Mouse (Mus musculus): ENCODE measurements around the gene Gm20517. TPM values are rescaled to one million over a fixed set of nuclear protein-coding genes. Genes with fewer than 3 reads are reported as not detected.

Gm20517 gene
- polyA plus RNA-seq, 1 experiment from 2014 or later: 2.2 TPM

DNA sequence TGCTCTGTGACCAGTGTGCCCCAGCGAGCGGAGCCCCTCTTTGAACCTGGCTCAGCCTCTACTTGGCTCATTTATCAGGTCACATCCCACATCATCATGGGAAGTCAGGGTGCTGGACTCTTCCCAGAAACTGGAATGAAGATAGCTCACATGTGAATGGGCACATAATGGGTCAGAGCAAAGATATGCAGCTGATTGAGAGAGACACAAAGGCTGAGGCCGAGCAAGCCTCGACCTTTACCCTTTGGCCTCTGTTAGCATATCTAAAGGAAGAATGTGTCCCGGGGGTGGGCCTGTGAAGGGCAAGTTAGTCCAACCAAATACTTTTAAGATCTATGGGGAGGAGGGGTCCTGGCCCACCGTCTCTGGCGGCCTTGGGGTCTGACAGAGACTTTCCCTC is 39.8 kb upstream of the Gm20517 start:
- Histone ChIP-seq H3K4me1 (ENCODE audit: control insufficient read depth in 2 of 2, insufficient read depth in 2 of 2, low read length in 2 of 2) (0 out of 4 replicates have a peak, but pooled peaks cover 0 to 3% of the 10 kb centered on the region in 2 experiments), H3K9ac (ENCODE audit: low read length) (no peak overlapping the region), H3K27me3 (ENCODE audit: control insufficient read depth, insufficient read depth, low read length) (no peaks in the 10 kb centered on the region), H3K4me3 (ENCODE audit: control insufficient read depth in 1 of 2, insufficient read depth in 1 of 2, low read depth in 1 of 2, low read length in 2 of 2) (no peak overlapping the region), H3K27ac (replicated peaks in 1 of 2; ENCODE audit: control insufficient read depth in 1 of 2, insufficient read depth in 1 of 2, low read depth in 2 of 2, low read length in 2 of 2) (no peak overlapping the region), H3K4me2 (ENCODE audit: low read length) (no peak overlapping the region), H3K9me3 (ENCODE audit: control insufficient read depth, low read length) (no peaks in the 10 kb centered on the region), H3K36me3 (ENCODE audit: control insufficient read depth, insufficient read depth, low read length) (no peaks in the 10 kb centered on the region)
- WGBS: 56% methylated on average over 7 of the region's 7 CpGs
- ATAC-seq (ENCODE audit: insufficient number of reproducible peaks, insufficient read depth, low FRiP score, low read depth): no peak

GRCm38 (mm10) chr17:47572436-47572835 is 39.0 kb upstream of the Gm20517 start:
- Histone ChIP-seq H3K4me2 (ENCODE audit: low read length) (no peak overlapping the region), H3K4me3 (ENCODE audit: control insufficient read depth in 1 of 2, insufficient read depth in 1 of 2, low read depth in 1 of 2, low read length in 2 of 2) (no peak overlapping the region), H3K9ac (ENCODE audit: low read length) (no peak overlapping the region), H3K4me1 (ENCODE audit: control insufficient read depth in 2 of 2, insufficient read depth in 2 of 2, low read length in 2 of 2) (0 out of 4 replicates have a peak, but pooled peaks cover 0 to 3% of the 10 kb centered on the region in 2 experiments), H3K36me3 (ENCODE audit: control insufficient read depth, insufficient read depth, low read length) (no peaks in the 10 kb centered on the region), H3K9me3 (ENCODE audit: control insufficient read depth, low read length) (no peaks in the 10 kb centered on the region), H3K27ac (replicated peaks in 1 of 2; ENCODE audit: control insufficient read depth in 1 of 2, insufficient read depth in 1 of 2, low read depth in 2 of 2, low read length in 2 of 2) (no peak overlapping the region), H3K27me3 (ENCODE audit: control insufficient read depth, insufficient read depth, low read length) (no peaks in the 10 kb centered on the region)
- no peak for ATAC-seq (ENCODE audit: insufficient number of reproducible peaks, insufficient read depth, low FRiP score, low read depth)

DNA sequence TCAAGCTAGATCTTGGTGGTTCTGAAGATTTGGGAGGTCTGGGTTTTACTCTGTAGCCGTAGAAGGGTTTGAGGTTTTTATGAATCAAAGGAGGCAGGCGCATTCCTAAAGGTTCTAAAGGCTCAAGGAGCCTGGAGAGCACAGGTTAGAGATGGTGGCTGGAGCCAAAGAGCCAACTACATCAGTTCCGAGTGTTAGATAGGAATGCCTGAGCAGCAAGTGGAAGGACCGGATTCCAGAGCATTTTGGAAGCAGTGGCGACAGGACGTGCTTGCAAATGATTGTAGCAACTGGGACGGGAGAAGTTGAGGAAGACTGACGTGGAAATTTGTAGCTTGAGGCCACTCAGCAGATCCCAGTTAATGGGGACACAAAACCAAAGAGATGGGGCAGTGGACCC is 37.4 kb upstream of the Gm20517 start:
- ATAC-seq (ENCODE audit: insufficient number of reproducible peaks, insufficient read depth, low FRiP score, low read depth): no peak
- no peak overlapping the region for H3K9ac ChIP-seq (ENCODE audit: low read length)
- H3K4me2 ChIP-seq (ENCODE audit: low read length): no peak overlapping the region
- H3K27ac ChIP-seq (replicated peaks in 1 of 2; ENCODE audit: control insufficient read depth in 1 of 2, insufficient read depth in 1 of 2, low read depth in 2 of 2, low read length in 2 of 2): no peak overlapping the region
- H3K27me3 ChIP-seq (ENCODE audit: control insufficient read depth, insufficient read depth, low read length): no peaks in the 10 kb centered on the region
- H3K4me1 ChIP-seq (ENCODE audit: control insufficient read depth in 2 of 2, insufficient read depth in 2 of 2, low read length in 2 of 2): 0 out of 4 replicates have a peak, but pooled peaks cover 0 to 3% of the 10 kb centered on the region in 2 experiments
- H3K36me3 ChIP-seq (ENCODE audit: control insufficient read depth, insufficient read depth, low read length): no peaks in the 10 kb centered on the region
- H3K9me3 ChIP-seq (ENCODE audit: control insufficient read depth, low read length): no peaks in the 10 kb centered on the region
- 50% methylated on average over 8 of the region's 8 CpGs for WGBS
- H3K4me3 ChIP-seq (ENCODE audit: control insufficient read depth in 1 of 2, insufficient read depth in 1 of 2, low read depth in 1 of 2, low read length in 2 of 2): no peak overlapping the region

- WGBS: 64% methylated on average over 11 of the region's 11 CpGs
- H3K4me2 ChIP-seq (ENCODE audit: low read length): no peak overlapping the region
- H3K4me3 ChIP-seq (ENCODE audit: control insufficient read depth in 1 of 2, insufficient read depth in 1 of 2, low read depth in 1 of 2, low read length in 2 of 2): no peak overlapping the region
- H3K27me3 ChIP-seq (ENCODE audit: control insufficient read depth, insufficient read depth, low read length): no peaks in the 10 kb centered on the region
- no peak overlapping the region for H3K9ac ChIP-seq (ENCODE audit: low read length)
- H3K9me3 ChIP-seq (ENCODE audit: control insufficient read depth, low read length): no peaks in the 10 kb centered on the region
- no peaks in the 10 kb centered on the region for H3K36me3 ChIP-seq (ENCODE audit: control insufficient read depth, insufficient read depth, low read length)
- ATAC-seq (ENCODE audit: insufficient number of reproducible peaks, insufficient read depth, low FRiP score, low read depth): no peak
- H3K27ac ChIP-seq (replicated peaks in 1 of 2; ENCODE audit: control insufficient read depth in 1 of 2, insufficient read depth in 1 of 2, low read depth in 2 of 2, low read length in 2 of 2): no peak overlapping the region
- 0 out of 4 replicates have a peak, but pooled peaks cover 0 to 3% of the 10 kb centered on the region in 2 experiments for H3K4me1 ChIP-seq (ENCODE audit: control insufficient read depth in 2 of 2, insufficient read depth in 2 of 2, low read length in 2 of 2)
Measured at GRCm38 (mm10) chr17:47574830-47575229, 36.6 kb upstream of the Gm20517 start.

- Histone ChIP-seq H3K36me3 (ENCODE audit: control insufficient read depth, insufficient read depth, low read length) (no peaks in the 10 kb centered on the region), H3K9me3 (ENCODE audit: control insufficient read depth, low read length) (no peaks in the 10 kb centered on the region), H3K4me1 (ENCODE audit: control insufficient read depth in 2 of 2, insufficient read depth in 2 of 2, low read length in 2 of 2) (0 out of 4 replicates have a peak, but pooled peaks cover 0 to 3% of the 10 kb centered on the region in 2 experiments), H3K4me2 (ENCODE audit: low read length) (no peak overlapping the region), H3K27me3 (ENCODE audit: control insufficient read depth, insufficient read depth, low read length) (no peaks in the 10 kb centered on the region), H3K4me3 (ENCODE audit: control insufficient read depth in 1 of 2, insufficient read depth in 1 of 2, low read depth in 1 of 2, low read length in 2 of 2) (no peak overlapping the region), H3K9ac (ENCODE audit: low read length) (no peak overlapping the region), H3K27ac (replicated peaks in 1 of 2; ENCODE audit: control insufficient read depth in 1 of 2, insufficient read depth in 1 of 2, low read depth in 2 of 2, low read length in 2 of 2) (no peak overlapping the region)
- no peak for ATAC-seq (ENCODE audit: insufficient number of reproducible peaks, insufficient read depth, low FRiP score, low read depth)
- 79% methylated on average over 6 of the region's 6 CpGs for WGBS
Measured at GRCm38 (mm10) chr17:47578655-47579054, 32.7 kb upstream of the Gm20517 start.

DNA sequence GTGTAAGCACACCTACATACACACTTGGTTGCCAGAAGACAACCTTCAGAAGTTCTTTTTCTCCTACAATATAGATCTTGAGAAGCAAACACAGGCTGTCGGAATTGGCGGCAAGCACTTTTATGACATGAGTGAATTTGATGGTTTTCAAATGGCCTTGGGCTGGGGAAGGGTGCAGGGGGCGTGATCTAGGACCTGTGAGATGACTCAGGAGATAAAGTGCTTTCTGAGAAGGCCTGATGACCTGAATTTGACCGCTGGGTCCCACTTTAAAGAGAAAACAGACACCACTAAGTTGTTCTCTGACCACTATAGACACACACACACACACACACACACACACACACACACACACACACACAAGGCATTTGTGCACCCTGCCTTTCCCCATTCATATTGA is 30.4 kb upstream of the Gm20517 start:
- Histone ChIP-seq H3K4me3 (ENCODE audit: control insufficient read depth in 1 of 2, insufficient read depth in 1 of 2, low read depth in 1 of 2, low read length in 2 of 2) (no peak overlapping the region), H3K4me2 (ENCODE audit: low read length) (no peak overlapping the region), H3K4me1 (ENCODE audit: control insufficient read depth in 2 of 2, insufficient read depth in 2 of 2, low read length in 2 of 2) (no peaks in the 10 kb centered on the region), H3K9me3 (ENCODE audit: control insufficient read depth, low read length) (no peaks in the 10 kb centered on the region), H3K27me3 (ENCODE audit: control insufficient read depth, insufficient read depth, low read length) (no peaks in the 10 kb centered on the region), H3K36me3 (ENCODE audit: control insufficient read depth, insufficient read depth, low read length) (no peaks in the 10 kb centered on the region), H3K9ac (ENCODE audit: low read length) (no peak overlapping the region), H3K27ac (replicated peaks in 1 of 2; ENCODE audit: control insufficient read depth in 1 of 2, insufficient read depth in 1 of 2, low read depth in 2 of 2, low read length in 2 of 2) (no peak overlapping the region)
- ATAC-seq (ENCODE audit: insufficient number of reproducible peaks, insufficient read depth, low FRiP score, low read depth): no peak
- 86% methylated on average over 4 of the region's 4 CpGs for WGBS

GRCm38 (mm10) chr17:47588517-47588916 is 22.9 kb upstream of the Gm20517 start:
- H3K27me3 ChIP-seq (ENCODE audit: control insufficient read depth, insufficient read depth, low read length): no peaks in the 10 kb centered on the region
- no peak overlapping the region for H3K27ac ChIP-seq (replicated peaks in 1 of 2; ENCODE audit: control insufficient read depth in 1 of 2, insufficient read depth in 1 of 2, low read depth in 2 of 2, low read length in 2 of 2)
- no peak for ATAC-seq (ENCODE audit: insufficient number of reproducible peaks, insufficient read depth, low FRiP score, low read depth)
- WGBS: 87% methylated on average over 8 of the region's 8 CpGs
- H3K4me2 ChIP-seq (ENCODE audit: low read length): no peak overlapping the region
- no peaks in the 10 kb centered on the region for H3K36me3 ChIP-seq (ENCODE audit: control insufficient read depth, insufficient read depth, low read length)
- peaks cover 4 to 6% of the 10 kb centered on the region in 2 experiments; a peak in 3 of 4 replicates for H3K4me1 ChIP-seq (ENCODE audit: control insufficient read depth in 2 of 2, insufficient read depth in 2 of 2, low read length in 2 of 2)
- H3K9me3 ChIP-seq (ENCODE audit: control insufficient read depth, low read length): no peaks in the 10 kb centered on the region
- no peak overlapping the region for H3K4me3 ChIP-seq (ENCODE audit: control insufficient read depth in 1 of 2, insufficient read depth in 1 of 2, low read depth in 1 of 2, low read length in 2 of 2)
- no peak overlapping the region for H3K9ac ChIP-seq (ENCODE audit: low read length)

DNA sequence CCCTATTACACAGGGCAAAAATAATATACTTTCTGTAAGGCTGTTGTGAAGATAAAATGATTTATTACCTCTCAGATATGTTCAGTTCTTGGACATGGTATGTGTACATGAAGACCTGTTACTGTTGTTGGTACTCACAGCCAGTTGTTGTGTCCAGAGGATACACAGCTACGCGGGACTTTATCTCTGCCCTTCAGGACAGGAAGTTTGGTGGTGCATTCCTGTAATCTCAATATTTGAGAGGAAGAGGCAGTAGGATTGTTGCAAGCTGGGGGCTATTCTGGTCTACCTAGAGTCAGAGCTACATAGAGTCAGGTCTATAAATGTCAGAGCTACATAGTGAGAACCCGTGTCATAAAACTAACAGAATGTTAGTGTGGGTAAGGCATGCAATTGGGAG is 20.3 kb upstream of the Gm20517 start:
- no peaks in the 10 kb centered on the region for H3K9me3 ChIP-seq (ENCODE audit: control insufficient read depth, low read length)
- no peaks in the 10 kb centered on the region for H3K27me3 ChIP-seq (ENCODE audit: control insufficient read depth, insufficient read depth, low read length)
- 41% methylated on average over 3 of the region's 3 CpGs for WGBS
- H3K4me3 ChIP-seq (ENCODE audit: control insufficient read depth in 1 of 2, insufficient read depth in 1 of 2, low read depth in 1 of 2, low read length in 2 of 2): no peak overlapping the region
- H3K4me2 ChIP-seq (ENCODE audit: low read length): no peak overlapping the region
- H3K36me3 ChIP-seq (ENCODE audit: control insufficient read depth, insufficient read depth, low read length): peaks cover 4% of the 10 kb centered on the region
- H3K9ac ChIP-seq (ENCODE audit: low read length): no peak overlapping the region
- peaks cover 8 to 9% of the 10 kb centered on the region in 2 experiments; a peak in 3 of 4 replicates for H3K4me1 ChIP-seq (ENCODE audit: control insufficient read depth in 2 of 2, insufficient read depth in 2 of 2, low read length in 2 of 2)
- no peak for ATAC-seq (ENCODE audit: insufficient number of reproducible peaks, insufficient read depth, low FRiP score, low read depth)
- no peak overlapping the region for H3K27ac ChIP-seq (replicated peaks in 1 of 2; ENCODE audit: control insufficient read depth in 1 of 2, insufficient read depth in 1 of 2, low read depth in 2 of 2, low read length in 2 of 2)

Data from heart, embryonic 14.5 days (tissue).